Mouse (Mus musculus) hindbrain, embryonic 16.5 days (tissue): ENCODE results near the gene Tmem211. TPM values are rescaled to one million over a fixed set of nuclear protein-coding genes. Genes with fewer than 3 reads are reported as not detected.

ENCODE experiments used
- ATAC-seq: fragments of 200-750 bp; cut with Nextera tagmentation; 2 replicates; pipeline ENCODE4 v1.8.0; 2017; ENCODE audit warnings: moderate TSS enrichment, moderate library complexity
- H3K27ac ChIP-seq: fragments of 300-500 bp; sonication (generic); 2 replicates; pipeline ENCODE4 v1.5.1; 2014; ENCODE audit warnings: low read depth, mild to moderate bottlenecking, control low read depth, low read length, moderate library complexity
- H3K27me3 ChIP-seq: fragments of 300-500 bp; sonication (generic); replicated peaks from 2 replicates; pipeline ENCODE4 v1.6.1; 2014; ENCODE audit warnings: low read length; ENCODE audit not compliant: control insufficient read depth, insufficient read depth
- H3K36me3 ChIP-seq: fragments of 300-500 bp; sonication (generic); 2 replicates; pipeline ENCODE4 v1.6.1; 2014; ENCODE audit warnings: mild to moderate bottlenecking, low read length, moderate library complexity, mixed read lengths; ENCODE audit not compliant: control insufficient read depth, insufficient read depth
- H3K4me1 ChIP-seq: fragments of 300-500 bp; sonication (generic); 2 replicates; pipeline ENCODE4 v1.6.1; 2014; ENCODE audit warnings: low read depth, low read length; ENCODE audit not compliant: control insufficient read depth, insufficient read depth
- H3K4me2 ChIP-seq: fragments of 300-500 bp; sonication (generic); 2 replicates; pipeline ENCODE4 v1.6.1; 2014; ENCODE audit warnings: mild to moderate bottlenecking, low read length, control low read depth, moderate library complexity
- H3K4me3 ChIP-seq: fragments of 300-500 bp; sonication (generic); 2 replicates; pipeline ENCODE4 v1.5.1; 2014; ENCODE audit warnings: mild to moderate bottlenecking, low read length, control low read depth, moderate library complexity
- H3K9ac ChIP-seq: fragments of 300-500 bp; sonication (generic); 2 replicates; pipeline ENCODE4 v1.6.1; 2014; ENCODE audit warnings: low read depth, mild to moderate bottlenecking, control low read depth, low read length, moderate library complexity
- H3K9me3 ChIP-seq: fragments of 300-500 bp; sonication (generic); 2 replicates; pipeline ENCODE4 v1.6.1; 2014; ENCODE audit warnings: mild to moderate bottlenecking, low read length, moderate library complexity; ENCODE audit not compliant: control insufficient read depth
- WGBS: fragments of 180-500 bp; shearing (Covaris S2); extraction: QIAGEN DNeasy Blood & Tissue Kit; methylation state at CpG from one replicate; pipeline ENCODE4 v1.1.7; 2014; 5-methylcytosine and 5-hydroxymethylcytosine counted together
- polyA plus RNA-seq: library from polyadenylated mRNA; unstranded; fragments of >200 nt; fragmentation: Nextera tagmentation; extraction: Ambion mirVana; gene quantifications from 2 replicates; pipeline ENCODE4 v1.2.1, GENCODE M21; 2015

Gene Tmem211
- polyA plus RNA-seq, 1 experiment from 2014 or later, result not detected

DNA sequence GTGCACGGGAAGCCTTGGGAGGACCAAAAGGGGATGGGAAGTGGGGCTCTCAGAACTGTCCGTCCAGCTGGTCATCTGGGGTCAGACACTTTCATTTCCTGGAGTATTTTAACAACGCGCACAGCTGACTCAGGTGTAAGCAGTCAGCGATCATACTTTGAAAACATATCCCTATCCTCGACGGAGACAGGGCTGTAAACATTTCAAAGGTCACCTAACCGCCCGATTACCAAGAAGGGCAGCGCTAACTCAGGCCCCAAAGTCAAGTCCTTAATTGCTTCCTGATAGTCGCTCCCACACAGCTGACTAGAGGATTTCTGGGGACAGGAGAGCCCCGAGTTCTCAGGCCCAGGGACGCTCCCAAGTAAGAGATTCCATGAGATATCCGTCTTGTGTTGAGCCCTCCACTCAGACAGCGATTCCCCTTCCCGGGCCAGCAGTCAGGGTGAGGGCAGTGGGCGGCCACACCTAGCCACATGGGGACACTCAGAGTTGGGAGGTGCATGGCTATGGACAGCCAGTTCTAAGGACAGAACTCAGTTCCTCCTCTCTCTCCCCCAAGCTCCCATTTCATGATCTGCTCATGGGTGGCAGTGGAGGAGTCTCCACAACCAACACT, 8.0 kb upstream of the Tmem211 start:
- H3K4me2 ChIP-seq, result no peak overlapping the region
- no peaks in the 10 kb centered on the region for H3K27me3 ChIP-seq
- H3K4me1 ChIP-seq, result peaks cover 5% of the 10 kb centered on the region; the same call in 1 of the 2 replicates
- WGBS, result 78% methylated on average over 17 of the region's 17 CpGs
- no peaks in the 10 kb centered on the region for H3K9me3 ChIP-seq
- no peak for ATAC-seq
- no peak overlapping the region for H3K27ac ChIP-seq
- H3K4me3 ChIP-seq, result no peak overlapping the region
- H3K9ac ChIP-seq, result no peak overlapping the region
- H3K36me3 ChIP-seq, result no peaks in the 10 kb centered on the region

DNA sequence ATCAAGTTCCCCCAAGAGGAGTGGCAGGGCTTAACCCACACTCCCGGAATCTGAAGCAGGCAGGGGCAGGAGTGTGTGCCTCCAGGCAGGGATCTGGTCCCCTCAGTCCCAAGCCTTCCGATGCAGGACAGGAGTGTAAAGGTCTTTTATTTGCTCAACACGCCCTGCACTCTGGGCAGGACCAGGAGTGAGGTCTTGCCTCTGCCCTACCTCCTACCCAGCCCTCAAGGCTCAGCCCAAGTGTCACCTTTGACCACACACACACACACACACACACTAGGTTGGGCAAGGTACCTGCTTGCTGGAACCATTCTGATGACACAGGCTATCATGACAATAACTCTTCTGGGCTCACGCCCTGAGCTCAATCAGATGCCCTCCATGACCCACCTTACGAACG, 7.3 kb upstream of the Tmem211 start:
- no peak overlapping the region for H3K4me2 ChIP-seq
- H3K9ac ChIP-seq, result no peak overlapping the region
- no peaks in the 10 kb centered on the region for H3K9me3 ChIP-seq
- H3K4me1 ChIP-seq, result peaks cover 5% of the 10 kb centered on the region; the same call in 1 of the 2 replicates
- no peak overlapping the region for H3K27ac ChIP-seq
- no peak overlapping the region for H3K4me3 ChIP-seq
- WGBS, result 84% methylated on average over 6 of the region's 6 CpGs
- ATAC-seq, result no peak
- H3K36me3 ChIP-seq, result no peaks in the 10 kb centered on the region
- H3K27me3 ChIP-seq, result no peaks in the 10 kb centered on the region

GRCm38 (mm10) chr5:113219876-113220275, 6.8 kb upstream of the Tmem211 start:
- Histone ChIP-seq H3K9me3 (no peaks in the 10 kb centered on the region), H3K9ac (no peak overlapping the region; the same call in 1 of the 2 replicates), H3K4me2 (peak overlapping the region; percentile 94), H3K27ac (no peak overlapping the region), H3K4me3 (peak overlapping the region; percentile 65), H3K36me3 (no peaks in the 10 kb centered on the region), H3K4me1 (peaks cover 5% of the 10 kb centered on the region; the same call in 1 of the 2 replicates), H3K27me3 (no peaks in the 10 kb centered on the region)
- no peak for ATAC-seq
- 55% methylated on average over 7 of the region's 7 CpGs for WGBS

DNA sequence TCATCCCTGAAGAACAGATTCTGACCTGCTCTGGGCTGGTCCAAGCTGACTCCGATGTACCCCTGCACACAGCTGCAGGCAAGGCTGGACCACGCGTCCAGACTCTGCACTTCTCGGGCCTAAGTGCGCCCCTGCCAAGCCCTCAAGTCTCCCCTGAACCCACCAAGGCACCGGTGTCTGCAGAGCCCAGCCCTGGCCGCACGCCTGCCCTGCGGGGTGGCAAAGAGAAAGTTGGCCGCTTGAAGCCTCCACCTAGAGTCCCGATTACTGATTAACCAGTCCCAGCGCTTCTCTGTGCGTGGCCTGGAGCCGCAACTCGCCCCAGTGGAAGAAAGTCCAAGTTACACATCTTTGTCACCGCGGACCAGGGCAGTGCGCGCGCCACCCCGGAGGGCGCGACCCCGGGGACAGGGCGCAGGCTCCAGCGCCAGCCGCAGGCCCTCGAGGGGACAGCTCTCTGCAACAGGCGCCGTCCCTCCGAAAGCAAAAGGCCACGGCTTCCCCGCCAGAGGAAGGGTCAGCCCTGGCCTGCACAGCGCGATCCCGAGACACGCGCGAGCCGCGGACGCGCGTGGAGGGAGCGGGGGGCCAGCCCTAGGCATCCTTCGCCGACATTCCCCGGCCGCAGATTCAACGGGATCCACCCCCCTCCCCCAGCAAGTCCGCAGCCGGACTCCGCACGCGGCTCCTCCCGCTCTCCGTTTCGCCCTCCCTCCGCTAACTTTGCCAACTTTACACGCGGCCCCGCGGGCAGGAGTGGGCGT, 6.1 kb upstream of the Tmem211 start:
- no peaks in the 10 kb centered on the region for H3K36me3 ChIP-seq
- peak overlapping the region; percentile 65 for H3K4me3 ChIP-seq
- H3K4me1 ChIP-seq, result peaks cover 5% of the 10 kb centered on the region; the same call in 1 of the 2 replicates
- H3K27ac ChIP-seq, result no peak overlapping the region; the same call in 1 of the 2 replicates
- H3K9me3 ChIP-seq, result no peaks in the 10 kb centered on the region
- peak; percentile 59 for ATAC-seq
- no peaks in the 10 kb centered on the region for H3K27me3 ChIP-seq
- H3K9ac ChIP-seq, result peak overlapping the region; percentile 58
- peak overlapping the region; percentile 94 for H3K4me2 ChIP-seq
- under 1% methylated on average over 58 of the region's 64 CpGs for WGBS

- Histone ChIP-seq H3K4me1 (peaks cover 10% of the 10 kb centered on the region), H3K36me3 (no peaks in the 10 kb centered on the region), H3K4me3 (peak within 1 kb of the TSS; percentile 65), H3K9me3 (no peaks in the 10 kb centered on the region), H3K4me2 (peak within 1 kb of the TSS; percentile 94), H3K27me3 (no peaks in the 10 kb centered on the region), H3K9ac (peak within 1 kb of the TSS; percentile 58), H3K27ac (no peak within 1 kb of the TSS; the same call in 1 of the 2 replicates)
- ATAC-seq, result peak; percentile 48
- 10% methylated on average over 39 of the region's 62 CpGs for WGBS
Measured at GRCm38 (mm10) chr5:113221147-113221865, 5.4 kb upstream of the Tmem211 start, which contains the start of gene 2900026A02Rik. Gene 2900026A02Rik (minus strand): TSS chr5:113221236.

- Histone ChIP-seq H3K4me3 (no peak overlapping the region), H3K4me2 (no peak overlapping the region), H3K36me3 (no peaks in the 10 kb centered on the region), H3K27me3 (no peaks in the 10 kb centered on the region), H3K9ac (no peak overlapping the region), H3K9me3 (no peaks in the 10 kb centered on the region), H3K4me1 (peaks cover 10% of the 10 kb centered on the region), H3K27ac (no peak overlapping the region)
- 59% methylated on average over 4 of the region's 4 CpGs for WGBS
- no peak for ATAC-seq
Measured at GRCm38 (mm10) chr5:113223888-113224287, 2.8 kb upstream of the Tmem211 start.

- Histone ChIP-seq H3K4me1 (peaks cover 10% of the 10 kb centered on the region), H3K4me2 (peak overlapping the region; percentile 47), H3K36me3 (no peaks in the 10 kb centered on the region), H3K27ac (no peak overlapping the region), H3K9ac (no peak overlapping the region; the same call in 1 of the 2 replicates), H3K4me3 (0 out of 2 replicates have a peak overlapping the region, but pooled peaks have one; percentile 5), H3K9me3 (no peaks in the 10 kb centered on the region), H3K27me3 (no peaks in the 10 kb centered on the region)
- no peak for ATAC-seq
- WGBS, result 21% methylated on average over 10 of the region's 10 CpGs
Measured at GRCm38 (mm10) chr5:113225271-113225670, 1.4 kb upstream of the Tmem211 start.

DNA sequence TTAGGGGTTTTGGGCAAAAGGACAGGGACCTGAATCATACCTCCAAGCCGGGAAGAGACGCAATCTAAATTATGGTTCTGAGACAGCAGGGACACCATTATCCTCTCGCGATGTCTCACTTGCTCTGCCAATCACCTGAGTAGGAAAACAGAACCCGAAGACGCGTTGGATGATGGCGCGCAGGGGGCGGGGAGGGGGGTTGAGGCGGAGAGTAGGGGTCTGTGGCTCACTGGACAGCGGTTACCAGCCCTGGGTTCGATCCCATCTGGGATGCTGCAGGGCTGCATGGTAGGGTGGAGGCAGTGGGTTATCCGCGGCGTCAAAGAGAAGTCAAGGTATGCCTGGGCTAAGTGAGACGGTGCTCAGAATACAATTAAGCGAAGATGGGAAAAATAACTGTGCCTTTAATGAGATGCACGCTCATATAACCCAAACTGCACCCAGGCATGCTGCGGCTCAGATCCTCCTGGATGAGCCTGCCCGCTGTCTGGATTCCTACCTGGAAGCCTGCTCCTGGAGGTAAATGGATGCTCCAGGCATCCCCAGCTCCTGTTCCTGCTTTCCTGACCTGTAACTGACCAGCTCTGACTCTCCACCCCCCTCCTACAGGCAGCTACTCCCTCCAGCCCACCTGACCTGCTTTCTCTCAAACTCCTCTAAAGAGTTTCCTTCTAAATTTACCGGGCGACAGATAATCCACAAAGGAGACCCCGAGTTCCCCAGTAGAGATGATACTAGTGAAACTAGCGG, 848 bp upstream of the Tmem211 start:
- Histone ChIP-seq H3K36me3 (no peaks in the 10 kb centered on the region), H3K9me3 (no peaks in the 10 kb centered on the region), H3K9ac (peak overlapping the region; percentile 48), H3K4me3 (peak overlapping the region; percentile 12), H3K4me1 (peaks cover 5% of the 10 kb centered on the region), H3K27ac (no peak overlapping the region), H3K4me2 (peak overlapping the region; percentile 47), H3K27me3 (no peaks in the 10 kb centered on the region)
- WGBS, result 11% methylated on average over 25 of the region's 25 CpGs
- ATAC-seq, result peak; percentile 7; the same call in 1 of the 2 replicates
